Mouse (Mus musculus): Measurements from ENCODE around the gene Htt.

DNA sequence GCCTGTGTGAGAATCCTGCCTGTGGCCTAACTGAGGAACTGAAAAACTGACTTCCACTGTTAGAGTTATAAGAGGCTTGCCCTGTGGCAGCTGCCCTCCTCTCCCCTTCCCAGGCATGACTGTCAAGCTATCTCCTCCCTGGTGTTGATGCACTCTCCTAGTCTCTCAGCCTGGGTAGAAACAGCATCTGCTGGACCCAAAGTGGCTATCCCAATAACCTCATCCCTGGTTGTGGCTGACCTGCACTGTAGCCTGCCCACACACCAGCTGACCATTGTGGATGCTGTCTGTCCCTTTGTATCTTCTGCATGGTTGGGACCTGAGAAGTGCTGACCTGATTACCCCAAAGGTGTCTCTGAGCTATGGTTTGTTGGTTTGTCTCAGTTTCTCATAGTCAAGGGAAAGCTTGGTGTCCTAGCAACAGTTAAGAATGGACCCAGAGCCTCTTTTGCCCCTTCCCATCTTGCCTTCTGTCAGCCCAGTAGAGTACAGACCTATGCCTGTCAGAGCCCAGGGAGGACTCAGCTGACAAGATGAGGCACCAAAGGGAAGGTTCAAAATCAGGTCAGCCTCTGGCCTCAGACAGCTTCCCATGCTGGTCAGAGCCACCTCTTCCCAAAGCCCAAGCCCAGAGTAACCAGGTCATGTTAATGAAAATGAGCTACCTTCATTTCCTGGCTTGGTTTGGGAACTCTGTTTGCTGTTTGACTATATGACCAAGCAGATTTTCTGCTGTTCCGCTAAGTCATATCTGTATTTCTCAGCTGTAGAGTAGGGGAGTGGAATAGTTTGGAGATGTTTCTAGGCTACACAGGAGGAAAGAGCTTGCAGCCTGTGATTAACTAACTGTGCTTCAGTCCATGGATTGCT, 148.3 kb downstream of the Htt start:
- no peak for TF ChIP-seq CTCF (IDR thresholded peaks at IDR 0.05; ENCODE audit: low read depth, low read length)
- TF ChIP-seq POLR2A (IDR thresholded peaks at IDR 0.05; ENCODE audit: insufficient read depth, low read length): no peak
- no peak for TF ChIP-seq EP300 (IDR thresholded peaks at IDR 0.05; ENCODE audit: insufficient read depth, low read depth, low read length)
